Mouse (Mus musculus): ENCODE measurements at regions not wholly inside any gene's neighbourhood (a gene's known extent, or its start where the extent isn't known, plus 50 kb on each side); places are given as distances from the start of the nearest gene placed in this dataset.

DNA sequence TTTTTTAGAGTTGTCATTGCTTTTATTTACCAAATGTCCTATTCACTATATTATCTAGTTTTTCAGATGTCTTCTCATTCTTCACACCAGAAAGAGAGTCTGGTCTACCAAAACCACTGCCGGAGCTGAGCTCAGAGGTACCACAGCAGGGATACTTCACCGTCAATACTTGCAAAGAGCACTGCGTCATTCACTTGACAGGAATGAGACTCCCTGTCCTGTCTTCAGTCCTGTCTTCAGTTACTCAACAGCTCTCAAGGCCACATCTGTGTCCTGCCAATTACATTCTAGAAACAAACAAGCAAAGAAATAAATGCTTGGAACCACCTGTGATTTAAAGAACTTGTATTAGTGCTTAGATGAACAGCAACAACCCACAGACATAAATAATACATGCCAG is 194.6 kb upstream of the Ap5m1 start:
- Histone ChIP-seq H3K36me3 (ENCODE audit: insufficient read depth, low read length) (no peaks in the 10 kb centered on the region), H3K4me3 (replicated peaks; ENCODE audit: low read length) (no peak overlapping the region), H3K27me3 (ENCODE audit: insufficient read depth, low read length) (no peaks in the 10 kb centered on the region), H3K9me3 (ENCODE audit: low read length) (no peaks in the 10 kb centered on the region), H3K4me1 (replicated peaks; ENCODE audit: low read depth, low read length) (no peaks in the 10 kb centered on the region)
- TF ChIP-seq NANOG (IDR thresholded peaks at IDR 0.05; ENCODE audit: borderline replicate concordance, low read length) (no peak), CTCF (conservative IDR thresholded peaks at IDR 0.05; ENCODE audit: low read length) (no peak), POU5F1 (IDR thresholded peaks at IDR 0.05; ENCODE audit: borderline replicate concordance, low read length) (no peak)

DNA sequence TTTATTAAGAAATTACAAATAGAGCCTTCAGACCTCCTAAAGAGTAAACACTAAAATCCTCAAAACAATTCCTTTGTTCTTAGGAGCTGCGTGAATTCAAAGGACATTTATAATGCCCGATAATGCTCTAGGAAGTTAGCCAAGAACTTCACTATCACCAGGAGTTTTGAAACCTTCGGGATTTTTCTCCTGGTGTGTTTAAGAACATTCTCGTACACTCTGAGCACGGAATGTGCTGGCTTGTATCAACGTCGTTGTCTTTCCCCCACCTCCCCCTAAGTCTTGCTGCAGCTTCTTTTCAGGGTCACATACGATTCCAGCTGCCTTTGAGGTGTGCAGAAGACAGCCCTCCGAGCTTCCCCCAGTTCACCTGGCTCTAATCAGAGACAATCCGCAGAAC is 195.9 kb upstream of the Ap5m1 start:
- no peak for TF ChIP-seq NANOG (IDR thresholded peaks at IDR 0.05; ENCODE audit: borderline replicate concordance, low read length)
- TF ChIP-seq CTCF (conservative IDR thresholded peaks at IDR 0.05; ENCODE audit: low read length), result no peak
- TF ChIP-seq POU5F1 (IDR thresholded peaks at IDR 0.05; ENCODE audit: borderline replicate concordance, low read length), result no peak
- Histone ChIP-seq H3K27me3 (ENCODE audit: insufficient read depth, low read length) (no peaks in the 10 kb centered on the region), H3K4me1 (replicated peaks; ENCODE audit: low read depth, low read length) (no peaks in the 10 kb centered on the region), H3K9me3 (ENCODE audit: low read length) (no peaks in the 10 kb centered on the region), H3K4me3 (replicated peaks; ENCODE audit: low read length) (no peak overlapping the region), H3K36me3 (ENCODE audit: insufficient read depth, low read length) (no peaks in the 10 kb centered on the region)

DNA sequence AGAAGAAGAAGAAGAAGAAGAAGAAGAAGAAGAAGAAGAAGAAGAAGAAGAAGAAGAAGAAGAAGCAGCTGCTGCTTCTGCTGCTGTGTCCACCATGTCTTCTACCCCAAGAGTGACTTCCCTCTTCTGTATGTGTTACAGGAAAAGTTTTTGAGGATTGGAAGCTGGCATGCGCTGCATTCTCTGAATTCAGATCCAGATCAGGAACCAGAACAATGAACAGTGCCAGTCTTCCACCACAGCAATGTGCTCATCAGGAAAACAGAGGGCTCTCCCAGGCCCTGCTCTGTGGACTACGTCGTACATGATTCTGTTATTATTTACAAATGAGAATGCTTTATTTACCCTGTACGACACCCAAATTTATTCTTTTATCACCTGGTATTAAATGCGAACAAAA is 181.8 kb upstream of the Otx2 start:
- H3K27me3 ChIP-seq (ENCODE audit: insufficient read depth, low read length), result peaks cover 4% of the 10 kb centered on the region; the same call in 1 of the 2 replicates
- H3K36me3 ChIP-seq (ENCODE audit: insufficient read depth, low read length), result no peaks in the 10 kb centered on the region
- TF ChIP-seq NANOG (IDR thresholded peaks at IDR 0.05; ENCODE audit: borderline replicate concordance, low read length) (no peak), POU5F1 (IDR thresholded peaks at IDR 0.05; ENCODE audit: borderline replicate concordance, low read length) (no peak), CTCF (conservative IDR thresholded peaks at IDR 0.05; ENCODE audit: low read length) (no peak)
- H3K9me3 ChIP-seq (ENCODE audit: low read length), result peaks cover 8% of the 10 kb centered on the region
- no peak overlapping the region for H3K4me3 ChIP-seq (replicated peaks; ENCODE audit: low read length)
- no peaks in the 10 kb centered on the region for H3K4me1 ChIP-seq (replicated peaks; ENCODE audit: low read depth, low read length)

DNA sequence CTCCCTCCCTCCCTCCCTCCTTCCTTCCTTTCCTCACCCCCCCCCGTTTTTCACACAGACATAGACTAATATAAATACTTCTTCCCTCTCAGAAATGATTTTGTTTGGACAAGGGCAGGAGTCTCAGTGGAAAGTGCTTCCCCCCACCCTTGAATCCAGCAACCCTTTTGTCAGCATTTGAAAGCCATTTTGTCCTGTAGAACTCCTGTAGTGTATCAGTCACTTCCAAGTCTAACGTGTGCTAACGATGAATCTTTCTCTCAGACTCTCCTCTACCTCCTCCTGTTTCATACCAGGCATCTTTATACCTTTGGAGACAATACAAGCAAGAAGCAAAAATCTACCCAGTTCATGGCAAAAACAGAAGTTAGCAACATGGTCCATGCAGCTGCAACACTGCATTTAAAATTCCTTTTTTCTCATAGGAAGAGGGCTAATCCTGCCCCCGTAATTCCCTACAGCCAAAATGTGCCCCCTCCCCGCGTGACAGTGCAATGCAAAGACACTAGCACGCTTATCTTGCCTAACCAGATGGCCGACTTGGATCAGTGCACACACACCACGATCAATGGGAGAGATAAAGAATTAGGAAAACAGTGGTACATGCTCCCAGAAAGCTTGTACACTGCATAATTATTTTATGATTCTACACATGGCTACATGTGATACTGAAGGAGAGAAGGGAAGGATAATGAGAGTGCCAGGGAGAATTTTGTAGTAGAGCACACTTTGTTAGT is 180.7 kb upstream of the Otx2 start:
- no peaks in the 10 kb centered on the region for H3K36me3 ChIP-seq (ENCODE audit: insufficient read depth, low read length)
- no peak overlapping the region for H3K4me3 ChIP-seq (replicated peaks; ENCODE audit: low read length)
- H3K27me3 ChIP-seq (ENCODE audit: insufficient read depth, low read length), result peaks cover 4% of the 10 kb centered on the region; the same call in 1 of the 2 replicates
- peaks cover 8% of the 10 kb centered on the region for H3K9me3 ChIP-seq (ENCODE audit: low read length)
- TF ChIP-seq NANOG (IDR thresholded peaks at IDR 0.05; ENCODE audit: borderline replicate concordance, low read length) (no peak), CTCF (conservative IDR thresholded peaks at IDR 0.05; ENCODE audit: low read length) (no peak), POU5F1 (IDR thresholded peaks at IDR 0.05; ENCODE audit: borderline replicate concordance, low read length) (no peak)
- no peaks in the 10 kb centered on the region for H3K4me1 ChIP-seq (replicated peaks; ENCODE audit: low read depth, low read length)

DNA sequence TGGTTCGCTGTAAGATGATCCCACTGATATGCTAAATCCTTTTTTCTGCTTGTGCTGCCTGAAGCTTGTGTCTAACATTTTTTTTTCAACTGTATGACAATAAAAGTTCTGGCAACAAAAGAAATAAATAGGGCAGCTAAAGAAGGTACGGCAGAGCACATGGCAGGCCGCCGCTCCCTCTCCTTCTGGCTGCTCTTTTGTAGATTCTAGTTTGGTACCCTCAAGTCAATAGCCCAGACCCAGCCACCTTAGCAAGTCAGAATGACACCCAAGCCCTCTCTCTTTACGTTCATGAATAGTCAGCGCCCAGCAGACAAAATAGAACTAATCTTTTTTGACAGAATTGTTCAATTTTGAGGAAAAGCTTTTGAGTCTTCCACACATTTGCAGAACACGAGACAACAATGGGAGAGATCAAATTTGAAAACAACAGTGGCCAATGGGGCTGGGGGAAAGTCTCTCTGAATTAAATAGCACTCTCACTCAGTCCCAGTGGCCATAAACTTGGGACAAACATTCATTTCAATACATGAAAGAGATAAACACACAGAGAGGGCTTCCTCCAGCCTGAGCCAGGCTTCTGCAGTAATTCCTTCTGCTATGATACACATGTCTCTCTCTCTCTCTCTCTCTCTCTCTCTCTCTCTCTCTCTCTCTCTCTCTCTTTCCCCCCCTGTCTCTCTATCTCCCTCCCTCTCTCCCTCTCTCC is 180.0 kb upstream of the Otx2 start:
- Histone ChIP-seq H3K9me3 (ENCODE audit: low read length) (peaks cover 8% of the 10 kb centered on the region), H3K27me3 (ENCODE audit: insufficient read depth, low read length) (peaks cover 4% of the 10 kb centered on the region; the same call in 1 of the 2 replicates), H3K4me1 (replicated peaks; ENCODE audit: low read depth, low read length) (no peaks in the 10 kb centered on the region), H3K4me3 (replicated peaks; ENCODE audit: low read length) (no peak overlapping the region), H3K36me3 (ENCODE audit: insufficient read depth, low read length) (no peaks in the 10 kb centered on the region)
- no peak for TF ChIP-seq NANOG (IDR thresholded peaks at IDR 0.05; ENCODE audit: borderline replicate concordance, low read length)
- TF ChIP-seq POU5F1 (IDR thresholded peaks at IDR 0.05; ENCODE audit: borderline replicate concordance, low read length), result no peak
- TF ChIP-seq CTCF (conservative IDR thresholded peaks at IDR 0.05; ENCODE audit: low read length), result no peak

DNA sequence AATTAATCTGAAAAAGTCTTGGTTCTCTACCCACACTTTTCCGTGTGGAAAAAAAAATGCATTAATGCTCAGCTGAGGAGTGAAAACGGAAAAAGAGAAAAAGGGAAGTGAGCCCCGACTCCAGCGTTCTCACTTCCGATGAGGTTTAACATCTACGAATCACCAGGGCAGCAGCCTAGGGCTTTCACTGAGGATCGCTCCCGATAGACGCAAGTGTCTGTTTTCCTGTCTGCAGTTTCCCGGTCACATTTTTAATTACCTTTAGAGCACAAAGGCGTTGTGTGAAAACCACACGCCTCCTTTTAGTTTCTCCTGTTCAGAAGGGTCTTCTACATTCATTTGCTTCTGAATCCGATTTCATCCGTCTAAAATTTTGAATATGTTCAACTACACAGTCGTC is 179.2 kb upstream of the Otx2 start:
- H3K4me3 ChIP-seq (replicated peaks; ENCODE audit: low read length), result no peak overlapping the region
- no peak for TF ChIP-seq CTCF (conservative IDR thresholded peaks at IDR 0.05; ENCODE audit: low read length)
- no peak for TF ChIP-seq POU5F1 (IDR thresholded peaks at IDR 0.05; ENCODE audit: borderline replicate concordance, low read length)
- no peaks in the 10 kb centered on the region for H3K4me1 ChIP-seq (replicated peaks; ENCODE audit: low read depth, low read length)
- peaks cover 4% of the 10 kb centered on the region; the same call in 1 of the 2 replicates for H3K27me3 ChIP-seq (ENCODE audit: insufficient read depth, low read length)
- no peaks in the 10 kb centered on the region for H3K36me3 ChIP-seq (ENCODE audit: insufficient read depth, low read length)
- H3K9me3 ChIP-seq (ENCODE audit: low read length), result peaks cover 6% of the 10 kb centered on the region

DNA sequence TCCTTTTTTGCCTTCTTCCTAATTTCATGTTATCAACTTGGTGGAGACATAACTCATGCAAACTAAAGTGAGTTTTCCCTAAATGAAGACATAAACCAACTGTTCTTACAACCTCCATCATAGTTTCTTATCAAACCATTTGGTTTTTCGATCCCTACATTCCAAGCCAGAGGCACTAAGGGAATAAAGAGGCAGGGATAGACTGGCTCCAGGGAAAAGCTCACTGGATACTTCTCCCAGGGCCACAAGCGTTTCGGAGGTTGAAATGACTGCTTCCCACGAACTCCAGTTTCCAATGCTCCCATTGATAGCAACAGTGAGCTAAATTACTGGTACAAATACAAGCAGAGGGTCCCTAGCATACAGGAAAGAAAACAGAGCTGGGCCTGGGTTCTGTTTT is 178.4 kb upstream of the Otx2 start:
- no peaks in the 10 kb centered on the region for H3K4me1 ChIP-seq (replicated peaks; ENCODE audit: low read depth, low read length)
- no peaks in the 10 kb centered on the region for H3K36me3 ChIP-seq (ENCODE audit: insufficient read depth, low read length)
- TF ChIP-seq POU5F1 (IDR thresholded peaks at IDR 0.05; ENCODE audit: borderline replicate concordance, low read length) (no peak), CTCF (conservative IDR thresholded peaks at IDR 0.05; ENCODE audit: low read length) (no peak), NANOG (IDR thresholded peaks at IDR 0.05; ENCODE audit: borderline replicate concordance, low read length) (no peak)
- peaks cover 4% of the 10 kb centered on the region; the same call in 1 of the 2 replicates for H3K27me3 ChIP-seq (ENCODE audit: insufficient read depth, low read length)
- H3K4me3 ChIP-seq (replicated peaks; ENCODE audit: low read length), result no peak overlapping the region
- no peaks in the 10 kb centered on the region for H3K9me3 ChIP-seq (ENCODE audit: low read length)

DNA sequence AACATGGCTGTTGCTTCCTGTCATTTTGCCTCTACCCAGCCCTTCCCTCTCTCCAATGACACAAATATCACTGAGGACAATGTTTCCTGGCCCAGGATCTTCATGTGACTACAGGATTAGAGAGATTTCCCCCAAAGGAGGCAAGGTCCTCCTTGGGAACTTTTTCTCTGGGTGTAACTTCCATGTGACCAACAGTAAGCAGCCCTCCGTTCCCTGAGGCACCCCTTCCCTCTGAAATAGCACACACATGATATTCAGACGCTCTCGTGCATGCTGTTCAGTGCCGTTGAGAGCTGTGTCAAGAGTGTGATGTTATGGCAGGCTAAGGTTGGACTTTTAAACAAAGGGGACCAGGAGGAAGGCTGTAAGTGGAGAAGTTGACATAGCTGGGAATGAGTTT is 169.2 kb upstream of the Otx2 start:
- Histone ChIP-seq H3K36me3 (ENCODE audit: insufficient read depth, low read length) (no peaks in the 10 kb centered on the region), H3K4me3 (replicated peaks; ENCODE audit: low read length) (no peak overlapping the region), H3K9me3 (ENCODE audit: low read length) (no peaks in the 10 kb centered on the region), H3K4me1 (replicated peaks; ENCODE audit: low read depth, low read length) (peaks cover 7% of the 10 kb centered on the region), H3K27me3 (ENCODE audit: insufficient read depth, low read length) (0 out of 2 replicates have a peak, but pooled peaks cover 5% of the 10 kb centered on the region)
- TF ChIP-seq CTCF (conservative IDR thresholded peaks at IDR 0.05; ENCODE audit: low read length) (no peak), POU5F1 (IDR thresholded peaks at IDR 0.05; ENCODE audit: borderline replicate concordance, low read length) (no peak)
